Mouse (Mus musculus): ENCODE results near the gene Camta1.

Camta1 gene

DNA sequence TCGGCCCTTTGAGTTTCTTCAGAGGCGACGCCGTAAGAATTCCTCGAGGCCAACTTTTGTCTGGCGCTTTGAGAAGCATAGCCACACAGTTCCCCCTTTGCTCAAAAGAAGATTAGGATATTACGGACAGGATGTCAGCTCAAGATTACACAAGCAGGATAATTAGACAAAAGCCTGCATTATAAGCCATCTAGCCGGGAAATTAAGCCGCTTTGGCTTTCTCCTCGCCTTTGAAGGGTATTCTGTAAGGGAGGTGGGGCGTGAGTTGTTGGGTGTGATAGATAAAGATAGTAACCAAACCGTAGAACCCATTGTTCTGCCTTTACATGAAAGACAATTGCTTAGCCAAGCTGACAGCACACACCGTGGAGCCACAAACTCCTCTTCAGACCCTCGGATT is 579.6 kb downstream of the Camta1 start:
- no peak for DNase-seq (ENCODE audit: low spot score in 2 of 2)

DNA sequence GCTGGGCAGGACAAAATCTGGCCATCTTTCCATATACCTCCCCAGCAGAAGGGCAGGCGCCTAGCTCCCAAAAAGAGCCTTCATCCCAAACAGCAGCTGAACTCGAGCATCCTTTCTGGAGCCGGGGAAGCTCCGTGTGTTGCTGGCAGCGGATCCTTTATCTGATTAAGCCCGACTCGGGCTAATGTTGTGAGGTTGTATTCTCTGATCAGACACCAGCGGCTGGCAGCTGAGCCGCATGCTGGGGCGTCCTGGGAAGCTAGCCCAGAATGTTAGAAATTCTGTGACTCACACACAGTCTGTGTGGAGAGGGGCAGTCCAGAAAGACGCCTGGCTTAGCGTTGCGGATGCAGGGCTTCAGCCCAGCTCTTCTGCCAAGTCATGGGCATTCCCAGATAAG is 586.4 kb downstream of the Camta1 start:
- DNase-seq (ENCODE audit: low spot score in 2 of 2), result peak; percentile 58 to 65

DNA sequence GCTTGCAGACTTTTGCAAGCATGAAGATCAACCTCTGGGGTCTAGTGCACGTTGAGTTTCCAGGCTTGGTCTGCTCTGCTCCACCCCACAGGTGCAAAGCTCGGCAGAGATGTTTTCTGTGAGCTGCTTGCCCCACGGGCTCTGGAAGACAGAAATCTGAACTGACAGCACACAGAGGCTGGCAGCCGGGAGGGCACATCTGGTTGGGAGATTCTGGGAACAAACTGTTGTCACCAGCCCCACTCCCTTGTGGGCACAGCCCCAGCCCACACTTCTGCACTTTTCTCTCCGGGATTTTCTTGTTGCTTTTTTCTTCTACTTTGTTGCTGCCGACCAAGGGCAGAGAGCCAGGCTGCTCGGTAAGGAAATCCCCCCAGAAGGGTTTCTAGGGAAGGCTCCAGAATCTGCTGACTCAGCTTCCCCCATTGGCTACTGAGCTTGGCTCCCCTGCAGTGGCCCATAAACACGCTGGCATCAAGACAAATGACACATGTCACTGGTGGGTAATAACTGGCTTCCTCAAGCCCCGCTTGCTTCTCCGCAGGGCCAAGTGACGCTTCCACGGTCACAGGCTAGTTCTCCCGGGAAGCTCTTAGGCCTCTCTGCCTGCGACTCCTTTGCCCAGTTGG is 597.8 kb downstream of the Camta1 start:
- peak in 1 of 2 experiments; percentile 13 for DNase-seq (ENCODE audit: low spot score in 2 of 2)

DNA sequence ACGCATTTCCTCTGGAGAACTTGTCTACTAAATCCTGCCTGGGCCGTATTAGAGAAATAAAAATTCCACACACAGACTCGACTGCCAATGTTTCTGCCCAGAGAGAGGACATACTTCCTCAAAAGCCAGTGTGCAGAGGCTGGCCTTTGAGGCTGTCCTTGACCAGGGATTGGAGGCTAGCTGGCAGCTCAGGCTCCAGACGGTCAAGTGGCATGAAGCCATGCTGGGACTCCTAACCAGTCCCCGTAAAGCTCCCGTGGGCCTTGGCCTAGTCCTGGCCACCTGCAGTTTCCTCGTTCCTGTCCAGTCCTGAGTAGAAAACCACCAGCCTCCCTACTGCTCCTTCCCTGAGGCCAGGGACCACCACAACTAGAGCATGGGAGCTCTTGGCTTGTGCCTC is 598.6 kb downstream of the Camta1 start:
- no peak for DNase-seq (ENCODE audit: low spot score in 2 of 2)

DNA sequence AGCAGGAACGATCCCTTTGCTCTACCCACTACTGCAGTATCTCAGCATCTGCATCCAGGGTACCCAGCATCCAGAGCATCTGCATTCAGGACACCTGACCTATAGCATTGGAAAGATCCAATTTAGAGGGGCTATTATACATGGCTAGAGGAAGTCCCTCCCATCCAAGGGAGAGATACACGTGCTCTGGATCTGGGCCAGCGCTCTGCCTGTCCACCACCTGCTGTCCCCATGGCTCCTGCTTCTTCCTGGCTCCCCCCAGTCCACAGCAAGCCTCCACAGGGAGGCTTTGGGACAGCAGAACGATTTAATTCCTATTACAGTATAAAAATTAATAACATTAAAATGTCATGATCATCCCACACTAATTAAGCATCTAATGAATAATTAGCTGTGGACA is 605.1 kb downstream of the Camta1 start:
- DNase-seq (ENCODE audit: low spot score in 2 of 2), result no peak

DNA sequence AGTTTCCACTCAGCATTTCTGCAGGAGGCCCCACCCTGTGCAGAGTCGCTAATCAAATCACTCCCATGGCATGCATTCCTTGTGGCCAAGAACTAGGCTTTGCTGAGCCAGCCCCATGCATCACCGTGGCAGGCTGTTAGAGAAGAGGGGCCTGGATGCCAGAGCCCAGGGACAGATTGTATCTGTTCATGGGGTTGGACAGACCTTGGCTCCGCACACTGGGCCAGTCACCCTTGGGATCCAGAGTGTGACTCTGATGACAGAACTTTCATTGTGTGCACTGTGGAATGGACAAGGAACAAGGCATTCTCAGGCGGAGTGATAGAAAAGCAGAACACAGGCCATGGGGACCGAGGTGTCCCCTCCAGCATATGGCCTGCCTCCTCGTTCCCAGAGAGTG is 610.9 kb downstream of the Camta1 start:
- DNase-seq (ENCODE audit: low spot score in 2 of 2), result no peak

DNA sequence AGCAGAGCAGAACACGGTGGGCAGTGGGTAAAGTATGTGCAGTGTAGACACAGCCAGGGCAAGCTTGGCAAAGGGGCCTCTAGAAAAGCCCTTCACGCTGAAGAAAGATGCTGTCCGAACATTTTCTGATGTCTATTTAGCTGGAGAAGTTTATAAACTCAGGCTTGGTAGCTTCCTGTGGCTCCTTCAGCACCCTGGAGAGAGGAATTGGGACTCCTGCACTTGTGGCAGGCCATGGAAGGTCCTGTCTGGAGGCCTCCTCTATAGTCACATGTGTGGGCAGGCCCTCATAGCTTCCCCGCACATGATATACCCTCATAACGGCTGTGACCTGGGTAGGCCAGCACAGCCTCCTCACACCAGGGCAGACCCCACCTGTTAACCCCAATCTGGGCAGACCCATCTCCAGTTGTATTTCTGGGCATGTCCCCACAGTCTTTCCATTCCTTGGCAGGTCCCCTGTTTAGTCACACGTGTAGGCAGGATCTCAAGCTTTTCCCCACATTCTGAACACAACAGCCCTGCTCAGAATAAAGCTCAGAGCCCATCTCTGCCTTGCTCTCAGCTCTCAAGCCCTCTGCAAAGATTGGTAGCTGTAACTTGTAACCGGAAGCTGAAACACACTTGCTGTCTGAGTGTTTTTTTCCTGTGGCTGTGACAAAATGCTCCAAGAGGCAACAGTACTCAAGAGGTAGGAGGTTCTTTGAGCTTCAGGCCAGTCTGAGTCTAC is 616.4 kb downstream of the Camta1 start:
- no peak for DNase-seq (ENCODE audit: low spot score in 2 of 2)

DNA sequence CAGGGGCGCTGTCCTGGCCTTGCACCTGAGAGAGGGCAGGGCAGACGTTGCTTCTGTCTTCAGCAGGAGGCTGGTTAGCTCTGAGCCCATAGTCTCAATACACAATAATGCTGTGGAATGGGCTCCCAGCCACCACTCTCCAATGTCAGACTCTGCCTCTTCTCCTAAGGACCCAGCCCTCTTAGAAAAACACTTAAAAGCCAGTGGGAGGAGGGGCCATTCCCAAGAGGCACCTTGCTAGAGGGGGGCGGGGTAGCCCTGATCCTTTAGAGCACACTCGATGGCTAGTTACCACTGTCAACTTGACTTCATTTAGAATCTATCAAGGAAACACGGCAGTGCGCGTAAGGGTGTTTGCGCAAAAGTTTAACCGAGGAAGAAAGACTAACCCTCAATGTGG is 618.2 kb downstream of the Camta1 start:
- DNase-seq (ENCODE audit: low spot score in 2 of 2), result no peak

DNA sequence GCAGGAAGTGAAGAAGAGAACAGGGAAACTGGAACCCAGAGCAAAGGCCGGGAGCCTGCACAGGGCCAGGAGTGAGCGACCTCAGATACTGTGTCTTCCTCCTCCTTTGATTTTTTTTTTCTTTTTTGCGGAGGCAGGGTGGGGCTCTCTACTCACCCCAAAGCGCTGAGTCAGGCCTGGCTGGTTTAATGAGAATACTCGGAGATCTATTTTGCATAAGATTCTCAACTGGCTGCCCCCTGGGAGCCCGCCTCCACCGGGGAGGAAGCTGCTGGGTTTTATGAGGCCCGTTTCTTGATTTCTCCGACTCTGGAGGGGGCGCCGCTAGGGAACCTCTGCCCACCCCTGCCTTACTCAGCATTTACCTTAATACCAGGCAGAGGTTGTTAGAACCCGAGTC is 618.9 kb downstream of the Camta1 start:
- no peak for DNase-seq (ENCODE audit: low spot score in 2 of 2)

DNA sequence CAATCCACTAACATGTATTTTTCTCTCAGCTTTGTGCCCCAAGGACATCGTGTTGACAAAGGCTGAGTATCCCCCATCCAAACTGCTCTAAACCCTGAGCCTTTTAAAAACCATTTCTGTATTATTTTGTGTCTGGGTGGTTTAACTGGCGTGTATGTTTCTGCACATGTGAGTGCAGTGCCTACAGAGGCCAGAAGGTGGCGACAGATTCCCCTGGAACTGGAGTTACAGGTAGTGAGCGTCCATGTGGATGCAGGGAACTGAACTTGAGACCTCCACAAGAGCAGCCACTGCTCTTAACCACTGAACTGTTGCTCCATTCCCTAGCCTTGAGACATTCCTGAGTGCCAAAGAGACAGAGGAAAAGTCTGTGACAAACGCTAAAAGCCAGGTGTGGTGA is 621.2 kb downstream of the Camta1 start:
- DNase-seq (ENCODE audit: low spot score in 2 of 2), result no peak

DNA sequence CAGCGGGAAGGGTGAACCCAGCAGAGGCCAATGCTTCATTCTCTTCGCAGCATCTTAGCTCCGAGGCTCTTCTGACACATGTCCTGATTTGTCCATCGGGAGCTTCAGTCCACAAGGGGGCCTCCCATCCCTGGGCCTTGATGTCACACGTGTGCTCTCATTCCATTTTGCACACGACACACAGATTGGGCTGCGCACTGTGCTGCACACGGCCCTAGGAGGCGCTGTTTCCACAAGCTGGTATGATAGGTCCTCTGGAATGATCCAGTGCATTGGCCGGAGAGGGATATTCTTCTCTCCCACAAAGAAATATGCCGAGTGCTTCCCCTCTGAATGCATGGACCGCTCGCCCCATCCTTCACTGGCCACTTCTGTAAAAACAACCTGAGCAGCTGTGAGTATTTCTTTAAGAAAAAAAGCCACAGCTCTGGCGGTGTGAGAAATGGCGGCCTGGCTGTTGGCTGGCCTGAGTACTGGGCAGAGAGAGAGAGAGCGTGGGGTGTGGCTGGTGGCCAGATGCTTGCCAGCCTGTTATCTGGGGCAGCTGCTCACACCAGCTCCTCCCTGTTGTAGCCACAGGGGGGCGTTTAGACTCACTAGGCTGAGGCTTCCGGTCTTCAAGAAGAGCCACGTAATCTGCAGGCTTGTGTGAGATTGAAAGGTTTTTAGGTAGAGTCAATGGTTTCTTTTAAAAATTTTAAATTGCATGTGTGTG is 622.5 kb downstream of the Camta1 start:
- no peak for DNase-seq (ENCODE audit: low spot score in 2 of 2)

DNA sequence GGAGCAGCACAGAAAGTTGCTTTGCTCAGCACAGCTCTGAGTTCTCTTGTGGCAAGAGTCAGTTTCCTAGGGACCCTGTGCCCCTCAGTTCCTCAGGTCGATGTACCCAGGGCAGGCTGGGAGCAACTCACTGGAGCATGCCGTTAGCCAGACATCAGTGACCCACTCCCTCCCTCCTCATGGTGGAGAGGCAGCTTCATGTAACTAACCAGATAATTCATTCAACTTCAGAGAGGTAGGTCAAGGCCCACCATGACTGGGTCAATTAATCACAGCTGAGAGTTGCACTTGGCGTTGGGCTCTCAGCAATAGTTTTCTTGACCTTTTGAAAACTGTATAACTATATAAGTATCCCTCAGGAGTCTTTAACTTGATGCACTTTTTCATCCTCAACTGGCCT is 624.2 kb downstream of the Camta1 start:
- DNase-seq (ENCODE audit: low spot score in 2 of 2), result no peak

DNA sequence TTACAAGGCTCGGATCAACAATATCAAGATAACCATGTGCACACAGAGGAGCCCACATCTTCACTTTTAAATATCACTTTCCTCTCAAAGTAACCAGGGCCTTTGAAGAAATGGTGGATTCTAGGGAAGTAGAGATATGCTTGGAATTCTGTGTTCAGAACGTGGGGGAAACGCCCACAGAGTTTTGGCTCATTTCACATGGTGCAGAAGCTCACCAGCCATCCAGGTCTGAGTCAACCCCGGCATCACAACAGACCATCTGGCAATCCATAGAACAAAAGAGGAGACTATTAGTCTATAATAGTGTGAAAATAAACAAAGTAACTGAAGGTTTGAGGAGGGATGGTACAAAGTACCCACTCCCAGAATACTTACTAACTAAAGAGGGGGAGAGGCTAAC is 626.7 kb downstream of the Camta1 start:
- DNase-seq (ENCODE audit: low spot score in 2 of 2), result no peak

DNA sequence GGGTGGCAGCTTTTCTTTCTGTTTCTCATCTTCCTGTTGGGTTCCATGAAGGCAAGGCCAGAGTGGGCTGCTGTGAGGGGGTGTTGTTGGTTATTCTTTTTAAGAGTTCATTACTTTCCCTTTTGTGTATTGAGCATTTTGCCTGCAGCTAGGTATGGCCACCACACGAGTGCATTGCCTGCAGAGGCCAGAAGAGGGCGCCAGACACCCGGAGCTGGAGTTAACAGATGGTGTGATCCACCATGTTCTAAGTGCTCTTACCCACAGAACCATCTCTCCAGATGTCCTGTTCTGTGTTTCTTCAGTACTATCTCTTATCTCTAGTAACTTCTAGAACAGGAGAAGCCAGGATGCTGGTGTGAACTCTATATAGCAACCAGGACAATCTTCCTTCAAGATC is 629.6 kb downstream of the Camta1 start:
- no peak for DNase-seq (ENCODE audit: low spot score in 2 of 2)

DNA sequence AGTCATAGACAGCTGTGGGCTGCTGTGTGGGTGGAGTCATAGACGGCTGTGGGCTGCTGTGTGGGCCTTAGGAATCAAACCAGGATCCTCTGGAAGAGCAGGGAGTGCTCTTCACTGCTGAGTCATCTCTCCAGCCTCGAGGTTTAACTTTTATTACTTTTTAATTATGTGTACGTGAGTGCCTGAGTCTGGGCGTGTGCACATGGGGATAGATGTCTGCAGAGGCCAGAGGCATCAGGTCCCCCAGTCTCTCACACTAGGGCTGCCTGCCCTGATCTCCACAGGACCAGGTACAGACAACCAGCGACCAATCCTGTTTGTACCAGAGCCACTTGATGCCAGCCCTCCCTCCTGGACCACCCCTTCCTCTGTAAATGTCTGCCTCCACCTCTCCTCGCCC is 632.6 kb downstream of the Camta1 start:
- DNase-seq (ENCODE audit: low spot score in 2 of 2), result no peak

DNA sequence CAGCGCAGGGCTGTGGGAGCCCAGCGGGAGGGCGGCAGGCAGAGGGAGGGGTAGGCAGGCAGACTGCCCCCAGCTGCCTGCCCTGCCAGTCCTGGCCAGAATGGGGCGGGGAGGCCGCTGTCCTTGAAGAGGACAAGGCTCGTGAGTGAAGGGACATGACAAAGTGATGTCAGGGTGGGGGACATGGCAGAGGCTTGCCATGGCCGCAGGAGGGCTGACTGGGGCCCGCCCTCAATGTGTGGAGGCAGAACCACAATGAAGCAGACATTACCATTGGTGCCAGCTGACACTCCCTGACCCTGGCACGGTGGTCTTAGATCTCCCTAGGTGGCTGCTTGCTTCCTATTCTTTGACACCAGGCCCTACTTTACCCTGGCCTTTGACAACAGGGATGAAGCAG is 635.2 kb downstream of the Camta1 start:
- no peak for DNase-seq (ENCODE audit: low spot score in 2 of 2)

DNA sequence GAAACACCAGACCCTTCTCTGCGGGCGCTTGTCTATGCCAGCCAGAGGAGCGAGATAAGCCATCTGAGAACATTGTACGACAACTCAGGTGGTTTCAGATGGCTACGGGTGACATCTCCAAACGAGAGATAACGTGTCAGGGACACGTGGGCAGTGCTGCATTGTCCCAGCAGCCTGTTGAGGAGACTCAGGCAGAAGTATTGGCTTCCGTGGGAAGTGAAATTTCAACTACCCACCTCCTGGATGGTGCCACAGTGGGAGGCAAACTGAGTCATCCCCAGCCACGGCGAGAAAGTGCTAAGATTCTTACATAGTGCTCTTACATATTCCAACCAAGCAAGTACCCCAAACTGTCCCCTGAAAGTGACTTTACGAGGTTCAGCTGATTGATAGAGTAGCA is 637.7 kb downstream of the Camta1 start:
- peak in 1 of 2 experiments; percentile 20 for DNase-seq (ENCODE audit: low spot score in 2 of 2)

DNA sequence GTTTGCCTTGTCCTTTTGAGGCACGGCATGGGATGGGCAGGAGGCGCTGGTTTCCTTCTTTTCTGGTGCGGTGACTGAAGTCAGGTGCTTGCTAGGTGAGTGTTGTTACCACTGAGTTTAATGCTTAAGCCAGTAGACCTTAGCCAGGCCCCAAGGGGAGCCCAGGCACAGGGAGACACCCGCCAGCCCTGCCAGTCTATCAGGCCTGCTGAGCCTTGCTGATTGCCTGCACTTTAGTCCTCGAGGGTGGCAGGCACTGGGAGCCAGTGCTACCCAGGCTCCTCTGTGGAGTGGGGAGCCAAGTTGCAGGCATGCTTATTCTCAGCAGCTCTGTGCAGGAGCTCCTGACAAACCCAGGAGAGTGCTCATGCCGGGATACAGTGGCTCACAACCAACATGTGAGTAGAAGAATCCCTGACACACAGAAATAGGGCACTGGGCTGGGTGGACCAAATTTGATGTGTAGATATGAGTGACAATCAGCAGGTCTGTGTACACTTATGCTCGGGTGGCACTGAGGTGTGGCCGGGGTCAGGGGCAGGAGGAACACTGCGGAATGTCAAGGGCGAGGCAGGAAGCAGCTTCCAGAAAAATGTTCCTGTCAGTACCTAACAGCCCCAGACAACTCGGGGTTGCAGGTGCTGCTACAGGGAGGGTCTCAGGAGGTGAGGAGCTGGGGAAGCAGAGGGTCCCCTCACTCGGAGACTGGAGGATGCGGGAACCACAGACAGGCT is 638.2 kb downstream of the Camta1 start:
- no peak for DNase-seq (ENCODE audit: low spot score in 2 of 2)

DNA sequence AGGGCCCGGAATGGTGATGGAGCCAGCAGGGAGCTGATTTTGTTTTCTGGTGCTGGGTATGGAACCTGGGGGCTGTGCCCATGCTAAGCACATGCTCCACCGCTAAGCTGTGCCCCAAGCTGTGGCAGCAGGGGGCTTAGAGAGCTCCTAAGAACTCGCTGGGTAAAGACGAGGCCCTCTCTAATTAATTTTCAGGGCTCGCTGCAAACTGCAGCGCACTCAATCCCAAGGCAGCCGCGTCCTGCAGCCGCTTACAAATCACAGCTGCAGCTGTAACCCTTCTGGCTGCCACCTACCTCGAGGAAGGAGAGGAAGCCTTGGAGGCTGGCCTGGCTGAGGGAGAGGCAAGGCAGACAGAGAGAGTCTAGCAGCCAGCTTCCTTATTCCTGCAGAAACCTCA is 639.0 kb downstream of the Camta1 start:
- no peak for DNase-seq (ENCODE audit: low spot score in 2 of 2)

DNA sequence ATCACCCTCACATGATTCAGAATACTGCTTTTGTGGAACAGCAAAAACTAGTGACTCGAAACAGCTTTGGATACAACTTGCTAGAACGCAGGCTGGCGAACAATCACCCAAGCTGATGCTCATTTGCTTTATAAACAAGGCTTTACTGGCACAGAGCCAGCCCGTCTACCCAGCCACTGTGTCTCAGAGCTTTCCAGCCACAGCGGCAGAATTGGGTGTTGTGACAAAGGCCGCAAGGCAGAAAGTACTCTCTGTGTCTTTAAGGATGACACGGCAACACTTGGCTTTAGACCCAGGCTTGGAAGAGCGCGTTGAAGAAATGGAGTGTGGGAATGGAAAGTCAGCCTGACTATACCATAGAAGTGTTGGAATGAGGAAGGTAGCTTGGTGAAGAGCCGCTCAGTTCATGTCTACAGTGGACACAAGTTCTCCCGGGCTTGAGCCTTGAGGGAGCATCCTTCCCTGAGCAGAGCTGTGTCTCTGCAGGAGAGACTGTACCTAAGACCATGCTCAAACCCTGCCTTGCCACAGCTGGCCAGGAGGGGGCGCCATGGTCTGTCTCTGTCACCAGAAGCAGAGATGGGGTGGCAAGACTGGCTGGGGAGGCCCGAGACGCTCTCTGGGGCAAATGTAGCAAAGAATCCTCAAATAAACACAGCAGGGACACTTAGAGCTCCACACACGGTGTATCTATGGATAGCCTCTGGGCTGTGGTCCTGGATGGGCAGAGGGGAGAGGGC is 645.0 kb downstream of the Camta1 start:
- no peak for DNase-seq (ENCODE audit: low spot score in 2 of 2)

DNA sequence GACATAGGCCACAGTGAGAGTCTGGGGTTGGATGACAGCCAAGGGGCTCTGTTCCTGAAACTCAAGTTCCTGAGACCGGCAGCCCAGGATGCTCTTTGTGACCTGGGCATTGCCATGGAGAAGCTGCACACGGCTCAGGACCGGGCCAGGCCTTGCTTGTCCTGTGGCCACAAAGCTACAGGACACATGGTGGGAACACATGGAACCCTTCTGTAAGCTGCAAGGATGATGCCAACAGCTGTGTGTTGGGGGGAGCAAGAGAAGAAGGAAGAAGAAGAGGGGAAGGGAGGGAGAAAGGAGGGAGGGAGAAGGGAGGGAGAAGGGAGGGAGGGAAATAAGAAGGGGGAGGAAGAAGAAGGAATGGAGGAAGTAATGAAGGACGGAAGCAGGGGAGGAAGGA is 645.8 kb downstream of the Camta1 start:
- no peak for DNase-seq (ENCODE audit: low spot score in 2 of 2)

DNA sequence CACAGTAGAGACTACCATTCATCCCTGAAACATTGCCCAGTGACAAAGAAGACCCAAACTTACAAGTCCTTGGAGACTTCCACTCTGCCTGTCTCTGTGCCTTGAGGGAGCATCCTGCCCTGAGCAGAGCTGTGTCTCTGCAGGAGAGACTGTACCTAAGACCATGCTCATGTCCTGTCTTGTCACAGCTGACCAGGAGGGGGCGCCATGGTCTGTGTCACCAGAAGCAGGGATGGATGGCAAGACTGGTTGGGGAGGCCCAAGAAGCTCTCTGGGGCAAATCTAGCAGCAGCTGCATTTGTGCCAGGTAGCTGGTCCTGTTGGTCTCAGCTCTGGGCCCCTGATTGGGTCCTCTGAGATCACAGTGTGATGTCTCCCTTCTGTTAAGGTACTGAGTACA is 646.5 kb downstream of the Camta1 start:
- no peak for DNase-seq (ENCODE audit: low spot score in 2 of 2)

Measured in frontal cortex, postnatal 14 days (tissue).